Mouse (Mus musculus) megakaryocyte progenitor cell, adult 5-6 weeks (primary cell): ENCODE data around the gene Gm20865. TPM values are rescaled to one million over a fixed set of nuclear protein-coding genes. Genes with fewer than 3 reads are reported as not detected.
"Not testable (repeated sequence)": the region's sequence is repeated elsewhere in the genome, so short reads cannot be mapped to it uniquely, and the experiment has no call there.

Experiments used
- ATAC-seq: replicated peaks from 2 replicates; pipeline ENCODE4 v1.8.0; 2016; ENCODE audit warnings: mild to moderate bottlenecking, moderate TSS enrichment, inconsistent platforms; ENCODE audit not compliant: poor library complexity
- total RNA-seq, 2 experiments: library from RNA; stranded (forward) in 1 of 2; stranded (reverse) in 1 of 2; fragments of 157-497, 149-512 nt in 1 of 2; fragments of 200-1000 nt in 1 of 2; gene quantifications; 2 replicates each; pipeline versions ENCODE4 v1.2.3 to v1.2.4; 2015 to 2017

Gm20865 gene
- total RNA-seq (2015) (not detected in 2 replicates), total RNA-seq (2017) (not detected in 2 replicates)

DNA sequence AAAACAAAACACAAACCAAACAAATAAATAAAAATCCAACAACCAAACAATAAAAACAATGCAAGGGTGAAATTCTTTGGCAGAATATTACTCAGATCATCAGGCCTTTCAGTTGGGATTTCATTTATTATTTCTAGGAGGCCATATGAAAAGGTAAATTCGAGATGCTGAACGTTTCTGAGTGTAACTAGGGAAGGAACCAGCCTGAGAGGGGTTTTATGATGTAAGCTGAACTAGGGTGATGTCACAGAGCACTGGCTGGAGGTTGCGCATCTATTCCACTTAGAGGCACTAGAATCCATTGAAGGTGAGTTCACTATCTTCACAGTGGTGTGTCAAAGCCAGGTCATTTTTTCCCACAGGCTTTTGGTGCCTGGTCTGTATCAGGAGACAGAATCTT, at the start of gene Gm20865:
Gene Gm20865 (plus strand): TSS at position 301 of the 400 bp plus-strand sequence.
- not testable (repeated sequence) for ATAC-seq

Other genes with a start within 250 kb of the Gm20865 start
- gene Gm29866, start 247.9 kb upstream of the Gm20865 start, total RNA-seq (2015): not detected in 2 replicates
- not detected in 2 replicates for gene Gm29866, start 247.9 kb upstream of the Gm20865 start, total RNA-seq (2017)
- not detected in 2 replicates for gene Gm20909, start 77.0 kb upstream of the Gm20865 start, total RNA-seq (2015)
- gene Gm20909, start 77.0 kb upstream of the Gm20865 start, total RNA-seq (2017): not detected in 2 replicates